ENCODE assay signal across 9 mouse cellular contexts in genomic region chr11:31168831-31169160, GRCm38 (mm10). TPM values are rescaled to one million over a fixed set of nuclear protein-coding genes. Genes with fewer than 3 reads are reported as not detected.
DNase-seq lines count a peak whose midpoint lies in the region; ATAC-seq lines count a peak whose summit lies in the region.
"Had no signal": no experiment of that assay in that cellular context is flagged by ENCODE, and none has a peak within 500 bp of the region (broad histone marks: within the 10 kb centered on the region; RNA-seq: fewer than 3 reads in every experiment).

No protein-coding gene starts in this region.

- DNase-seq in embryo, embryonic 10.5 days (ENCODE audit: low spot score) = peak; percentile 1
- DNase-seq in embryo, embryonic 9.5 days (ENCODE audit: extremely low spot score) = no peak
- DNase-seq in NIH3T3 (ENCODE audit: low read depth) = peak; percentile 44
- DNase-seq in T-cell, adult 2 months (ENCODE audit: low spot score) = no peak
- DNase-seq in left cerebral cortex, postnatal 10 days (ENCODE audit: extremely low spot score in 1 of 2, low spot score in 2 of 2) = no peak
- no peak for DNase-seq in ovary, adult 18-20 months (ENCODE audit: low spot score)

- H3K4me2 ChIP-seq in heart, embryonic 16.5 days (ENCODE audit: low read depth, low read length) = peak overlapping the region; percentile 80
- peak overlapping the region; percentile 43; the same call in 1 of the 2 replicates for H3K4me2 ChIP-seq in liver, embryonic 16.5 days (ENCODE audit: low read depth, low read length)

- H3K27me3 ChIP-seq in heart, embryonic 16.5 days (ENCODE audit: control insufficient read depth, insufficient read depth, low read length) = no peaks in the 10 kb centered on the region
- H3K27me3 ChIP-seq in liver, embryonic 16.5 days (ENCODE audit: control insufficient read depth, insufficient read depth, low read depth, low read length) = no peaks in the 10 kb centered on the region

- ATAC-seq in heart, embryonic 16.5 days (replicated peaks; ENCODE audit: extremely low read depth, insufficient read depth, low FRiP score) = no peak; the same call in 1 of the 2 replicates
- no peak for ATAC-seq in liver, embryonic 16.5 days (ENCODE audit: low read depth)

- no peak overlapping the region for H3K9ac ChIP-seq in heart, embryonic 16.5 days (ENCODE audit: low read length)
- 0 out of 2 replicates have a peak overlapping the region, but pooled peaks have one; percentile 24 for H3K9ac ChIP-seq in liver, embryonic 16.5 days (ENCODE audit: low read depth, low read length)

- H3K36me3 ChIP-seq in heart, embryonic 16.5 days (ENCODE audit: control insufficient read depth, insufficient read depth) = no peaks in the 10 kb centered on the region
- no peaks in the 10 kb centered on the region for H3K36me3 ChIP-seq in liver, embryonic 16.5 days (ENCODE audit: control insufficient read depth, insufficient read depth)

- 25% methylated on average over 2 of the region's 2 CpGs for WGBS in heart, embryonic 16.5 days
- 31% methylated on average over 2 of the region's 2 CpGs for WGBS in liver, embryonic 16.5 days (ENCODE audit: insufficient replicate concordance)

- no peaks in the 10 kb centered on the region for H3K9me3 ChIP-seq in heart, embryonic 16.5 days (replicated peaks; ENCODE audit: control insufficient read depth, low read length)
- H3K9me3 ChIP-seq in liver, embryonic 16.5 days (replicated peaks; ENCODE audit: control insufficient read depth, low read length) = no peaks in the 10 kb centered on the region

- peaks cover 8% of the 10 kb centered on the region; the same call in 1 of the 2 replicates for H3K4me1 ChIP-seq in heart, embryonic 16.5 days (ENCODE audit: control insufficient read depth, insufficient read depth, low read length)
- no peaks in the 10 kb centered on the region for H3K4me1 ChIP-seq in liver, embryonic 16.5 days (ENCODE audit: control insufficient read depth, low read depth, low read length)

- H3K27ac ChIP-seq in heart, embryonic 16.5 days (ENCODE audit: low read length) = no peak overlapping the region
- H3K27ac ChIP-seq in liver, embryonic 16.5 days (ENCODE audit: low read length) = no peak overlapping the region

- H3K4me3 ChIP-seq in heart, embryonic 16.5 days (ENCODE audit: low read length) = peak overlapping the region; percentile 51
- H3K4me3 ChIP-seq in liver, embryonic 16.5 days (ENCODE audit: low read depth, low read length) = peak overlapping the region; percentile 28

- intact Hi-C loops in left cerebral cortex, postnatal 10 days (cut with DNase I) = no loop called here

RNA-seq across cellular contexts. Expression of gene Gm17332, which starts 13.5 kb away (rescaled TPM):
- polyA plus RNA-seq in heart, embryonic 16.5 days (2015; fragmentation: Nextera tagmentation; extraction: Ambion mirVana) = not detected in 2 replicates
- polyA plus RNA-seq in liver, embryonic 16.5 days (2015; fragmentation: Nextera tagmentation; extraction: Ambion mirVana) = not detected in 2 replicates
- total RNA-seq in left cerebral cortex, postnatal 10 days (2021) = not detected
- total RNA-seq: left cerebral cortex, postnatal 14 days had no signal

Comparison
In these comparisons a context has a peak if more than half of its experiments do, and no peak if none do; other contexts are left out.
1. DNase-seq: peak in embryo, embryonic 10.5 days (single experiment) and NIH3T3 (single experiment); none in embryo, embryonic 9.5 days (single experiment), T-cell, adult 2 months (single experiment), left cerebral cortex, postnatal 10 days (0 of 2) and ovary, adult 18-20 months (single experiment).